Mouse (Mus musculus) lung, embryonic 14.5 days (tissue): ENCODE results near the gene Ptprb. TPM values are rescaled to one million over a fixed set of nuclear protein-coding genes. Genes with fewer than 3 reads are reported as not detected.
A peak's percentile ranks its signal among the peaks of the same experiment; 100 is the strongest.

ENCODE experiments used
- ATAC-seq: fragments of 200-750 bp; cut with Nextera tagmentation; 2 replicates; pipeline ENCODE4 v1.8.0; 2017; ENCODE audit warnings: mild to moderate bottlenecking, moderate TSS enrichment, moderate library complexity; ENCODE audit not compliant: insufficient read depth
- DNase-seq: peaks from one replicate; pipeline ENCODE4 v3.0.0-alpha.2; 2015
- H3K27ac ChIP-seq: fragments of 300-500 bp; sonication (generic); 2 replicates; pipeline ENCODE4 v1.5.1; 2014; ENCODE audit warnings: low read depth, mild to moderate bottlenecking, moderate library complexity
- H3K27me3 ChIP-seq: fragments of 300-500 bp; sonication (generic); 2 replicates; pipeline ENCODE4 v1.6.1; 2014; ENCODE audit warnings: low read length, control low read depth; ENCODE audit not compliant: insufficient read depth
- H3K36me3 ChIP-seq: fragments of 300-500 bp; sonication (generic); 2 replicates; pipeline ENCODE4 v1.6.1; 2014; ENCODE audit warnings: control low read depth; ENCODE audit not compliant: insufficient read depth
- H3K4me1 ChIP-seq: fragments of 300-500 bp; sonication (generic); 2 replicates; pipeline ENCODE4 v1.6.1; 2014; ENCODE audit warnings: antibody characterized with exemption, control low read depth; ENCODE audit not compliant: insufficient read depth
- H3K4me2 ChIP-seq: fragments of 300-500 bp; sonication (generic); 2 replicates; pipeline ENCODE4 v1.6.1; 2014; ENCODE audit warnings: mild to moderate bottlenecking
- H3K4me3 ChIP-seq: fragments of 300-500 bp; sonication (generic); 2 replicates; pipeline ENCODE4 v1.5.1; 2014; ENCODE audit warnings: low read depth, low read length
- H3K9ac ChIP-seq: fragments of 300-500 bp; sonication (generic); 2 replicates; pipeline ENCODE4 v1.6.1; 2014
- H3K9me3 ChIP-seq: fragments of 300-500 bp; sonication (generic); 2 replicates; pipeline ENCODE4 v1.6.1; 2016; ENCODE audit warnings: low read depth, low read length, control low read depth
- CTCF ChIP-seq: IDR thresholded peaks from 2 replicates; pipeline ENCODE4 v1.5.1; 2016; ENCODE audit warnings: antibody characterized with exemption, low read depth
- WGBS: fragments of 180-500 bp; shearing (Covaris S2); extraction: QIAGEN DNeasy Blood & Tissue Kit; methylation state at CpG from one replicate; pipeline ENCODE4 v1.1.7; 2014; 5-methylcytosine and 5-hydroxymethylcytosine counted together
- polyA plus RNA-seq: library from polyadenylated mRNA; unstranded; fragments of >200 nt; fragmentation: Nextera tagmentation; extraction: Ambion mirVana; gene quantifications from 2 replicates; pipeline ENCODE4 v1.2.1, GENCODE M21; 2014

Gene Ptprb
- polyA plus RNA-seq, 1 experiment from 2014 or later: 12.5 TPM

GRCm38 (mm10) chr10:116420976-116421375, 145.7 kb downstream of the Ptprb start:
- Histone ChIP-seq H3K4me1 (no peaks in the 10 kb centered on the region), H3K9ac (no peak overlapping the region), H3K27me3 (no peaks in the 10 kb centered on the region), H3K27ac (no peak overlapping the region), H3K9me3 (no peaks in the 10 kb centered on the region), H3K36me3 (no peaks in the 10 kb centered on the region), H3K4me2 (no peak overlapping the region), H3K4me3 (no peak overlapping the region)
- TF ChIP-seq CTCF: no peak
- DNase-seq: no peak
- WGBS: 94% methylated on average over 6 of the region's 6 CpGs
- ATAC-seq: no peak

GRCm38 (mm10) chr10:116422551-116422950, 147.2 kb downstream of the Ptprb start:
- ATAC-seq (no peak), DNase-seq (no peak)
- no peak overlapping the region for H3K27ac ChIP-seq
- H3K4me1 ChIP-seq: no peaks in the 10 kb centered on the region
- H3K27me3 ChIP-seq: no peaks in the 10 kb centered on the region
- H3K36me3 ChIP-seq: no peaks in the 10 kb centered on the region
- WGBS: 87% methylated on average over 2 of the region's 2 CpGs
- no peak overlapping the region for H3K4me2 ChIP-seq
- H3K9ac ChIP-seq: no peak overlapping the region
- TF ChIP-seq CTCF: no peak
- H3K4me3 ChIP-seq: no peak overlapping the region
- no peaks in the 10 kb centered on the region for H3K9me3 ChIP-seq

- TF ChIP-seq CTCF: no peak
- no peak for ATAC-seq
- H3K9ac ChIP-seq: no peak overlapping the region
- no peaks in the 10 kb centered on the region for H3K27me3 ChIP-seq
- H3K4me1 ChIP-seq: no peaks in the 10 kb centered on the region
- H3K9me3 ChIP-seq: no peaks in the 10 kb centered on the region
- no peak for DNase-seq
- 76% methylated on average over 6 of the region's 6 CpGs for WGBS
- no peaks in the 10 kb centered on the region for H3K36me3 ChIP-seq
- H3K4me3 ChIP-seq: no peak overlapping the region
- H3K4me2 ChIP-seq: no peak overlapping the region
- no peak overlapping the region for H3K27ac ChIP-seq
Observed at GRCm38 (mm10) chr10:116424921-116425320, 149.6 kb downstream of the Ptprb start.

- WGBS: 84% methylated on average over 7 of the region's 7 CpGs
- H3K36me3 ChIP-seq: no peaks in the 10 kb centered on the region
- no peak for ATAC-seq
- no peak for TF ChIP-seq CTCF
- no peak overlapping the region for H3K4me3 ChIP-seq
- H3K9me3 ChIP-seq: no peaks in the 10 kb centered on the region
- no peak overlapping the region for H3K4me2 ChIP-seq
- no peak for DNase-seq
- no peak overlapping the region for H3K27ac ChIP-seq
- H3K9ac ChIP-seq: no peak overlapping the region
- H3K4me1 ChIP-seq: no peaks in the 10 kb centered on the region
- no peaks in the 10 kb centered on the region for H3K27me3 ChIP-seq
Observed at GRCm38 (mm10) chr10:116426176-116426575, 150.9 kb downstream of the Ptprb start.

- Histone ChIP-seq H3K27ac (no peak overlapping the region), H3K9me3 (no peaks in the 10 kb centered on the region), H3K4me1 (no peaks in the 10 kb centered on the region), H3K36me3 (no peaks in the 10 kb centered on the region), H3K4me2 (no peak overlapping the region), H3K27me3 (no peaks in the 10 kb centered on the region), H3K9ac (no peak overlapping the region), H3K4me3 (no peak overlapping the region)
- ATAC-seq (no peak), DNase-seq (no peak)
- no peak for TF ChIP-seq CTCF
- 87% methylated on average over 26 of the region's 26 CpGs for WGBS
Observed at GRCm38 (mm10) chr10:116428026-116428780, 152.9 kb downstream of the Ptprb start.

- no peak overlapping the region for H3K27ac ChIP-seq
- H3K9me3 ChIP-seq: no peaks in the 10 kb centered on the region
- TF ChIP-seq CTCF: no peak
- H3K4me2 ChIP-seq: no peak overlapping the region
- DNase-seq: no peak
- ATAC-seq: no peak
- H3K36me3 ChIP-seq: no peaks in the 10 kb centered on the region
- H3K4me3 ChIP-seq: no peak overlapping the region
- 74% methylated on average over 7 of the region's 7 CpGs for WGBS
- no peaks in the 10 kb centered on the region for H3K27me3 ChIP-seq
- H3K4me1 ChIP-seq: no peaks in the 10 kb centered on the region
- H3K9ac ChIP-seq: no peak overlapping the region
Observed at GRCm38 (mm10) chr10:116432421-116432820, 157.1 kb downstream of the Ptprb start.

- Histone ChIP-seq H3K4me2 (no peak overlapping the region), H3K9me3 (peaks cover 4% of the 10 kb centered on the region; the same call in 1 of the 2 replicates), H3K9ac (no peak overlapping the region), H3K27ac (no peak overlapping the region), H3K4me1 (no peaks in the 10 kb centered on the region), H3K27me3 (no peaks in the 10 kb centered on the region), H3K36me3 (no peaks in the 10 kb centered on the region), H3K4me3 (no peak overlapping the region)
- ATAC-seq: no peak
- no peak for TF ChIP-seq CTCF
- DNase-seq: peak; percentile 19
- 73% methylated on average over 12 of the region's 12 CpGs for WGBS
Observed at GRCm38 (mm10) chr10:116435455-116435854, 160.1 kb downstream of the Ptprb start.

Other genes with a start within 250 kb of the Ptprb start
- gene 4933416C03Rik, start 161.6 kb upstream of the Ptprb start, polyA plus RNA-seq: not detected in 2 replicates
- gene Kcnmb4, start 198.4 kb downstream of the Ptprb start, polyA plus RNA-seq: 3.9 and 4.6 TPM in 2 replicates